Mouse (Mus musculus): ENCODE results near the gene Hmgb2. TPM values are rescaled to one million over a fixed set of nuclear protein-coding genes. Genes with fewer than 3 reads are reported as not detected.

Hmgb2 gene
- total RNA-seq (2015; ENCODE audit: low replicate concordance) (755 and 757 TPM in 2 replicates), total RNA-seq (2017; ENCODE audit: low replicate concordance) (675 and 1,030 TPM in 2 replicates)

DNA sequence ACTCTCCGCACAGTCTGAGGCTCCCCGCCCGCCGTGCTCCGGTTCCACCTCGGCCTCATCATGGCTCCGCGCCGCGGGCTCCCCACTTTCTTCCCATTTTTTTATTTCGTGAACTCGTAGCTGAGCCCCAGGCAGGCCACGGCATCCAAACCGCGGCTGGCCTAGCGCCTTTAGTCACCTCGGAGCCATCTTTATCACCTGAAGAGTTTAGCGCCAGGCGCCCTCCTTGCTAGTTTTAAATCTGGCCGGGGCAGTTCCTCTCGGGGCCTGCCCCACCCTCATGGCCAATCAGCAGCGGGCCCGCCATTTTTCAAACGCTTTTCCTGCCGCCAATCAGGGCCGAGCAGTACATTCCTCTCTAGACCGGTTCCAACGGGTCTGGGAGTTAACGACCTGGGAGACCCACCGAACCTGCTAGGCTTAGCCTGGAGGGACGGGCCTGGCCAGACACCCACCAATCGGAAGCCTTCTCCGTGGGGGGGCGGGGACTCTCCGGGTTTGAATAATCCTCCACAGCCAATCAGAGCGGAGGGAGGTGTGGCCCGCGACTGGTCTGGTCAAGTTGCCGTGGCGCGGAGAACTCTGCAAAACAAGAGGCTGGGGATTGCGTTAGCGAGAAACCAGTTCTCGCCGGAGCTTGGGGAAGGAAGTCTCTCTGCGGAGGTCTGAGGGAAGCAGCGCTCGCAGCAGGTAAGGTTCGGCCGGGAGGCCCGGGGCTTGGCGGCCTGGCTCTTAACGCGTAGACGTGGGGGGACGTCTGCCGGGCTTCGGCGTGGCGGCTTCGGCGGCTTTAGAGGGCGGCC is at the start of gene Hmgb2:
Gene Hmgb2, plus strand, starts transcription at position 592 of the 803 bp plus-strand sequence.
- ATAC-seq (replicated peaks; ENCODE audit: low FRiP score, poor library complexity, severe bottlenecking): peak; percentile 93

DNA sequence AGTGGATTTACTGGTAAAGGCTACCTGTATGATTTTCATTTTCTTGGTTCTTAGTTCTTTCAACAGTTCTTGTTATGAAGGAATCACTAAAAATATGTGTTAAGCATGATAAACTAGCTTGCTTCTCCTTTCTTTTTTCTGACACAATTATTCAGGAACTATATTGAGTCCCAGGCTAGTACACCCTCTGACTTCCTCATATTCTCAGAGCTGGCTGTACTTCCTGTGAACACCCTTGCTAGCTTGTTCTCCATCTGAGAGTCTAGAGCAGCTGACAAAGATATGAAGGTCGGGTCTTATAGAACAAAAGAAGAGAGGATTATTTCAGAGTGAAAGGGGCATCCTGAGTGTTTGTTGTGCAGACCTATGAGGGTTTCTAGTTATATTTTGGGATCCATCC is 48.9 kb upstream of the Hmgb2 start:
- ATAC-seq (replicated peaks; ENCODE audit: low FRiP score, poor library complexity, severe bottlenecking): no peak

- no peak for ATAC-seq (replicated peaks; ENCODE audit: low FRiP score, poor library complexity, severe bottlenecking)
These were observed 48.0 kb upstream of the Hmgb2 start for GRCm38 (mm10) chr8:57463757-57464156.

GRCm38 (mm10) chr8:57468624-57469023 is 43.1 kb upstream of the Hmgb2 start:
- ATAC-seq (replicated peaks; ENCODE audit: low FRiP score, poor library complexity, severe bottlenecking): no peak

DNA sequence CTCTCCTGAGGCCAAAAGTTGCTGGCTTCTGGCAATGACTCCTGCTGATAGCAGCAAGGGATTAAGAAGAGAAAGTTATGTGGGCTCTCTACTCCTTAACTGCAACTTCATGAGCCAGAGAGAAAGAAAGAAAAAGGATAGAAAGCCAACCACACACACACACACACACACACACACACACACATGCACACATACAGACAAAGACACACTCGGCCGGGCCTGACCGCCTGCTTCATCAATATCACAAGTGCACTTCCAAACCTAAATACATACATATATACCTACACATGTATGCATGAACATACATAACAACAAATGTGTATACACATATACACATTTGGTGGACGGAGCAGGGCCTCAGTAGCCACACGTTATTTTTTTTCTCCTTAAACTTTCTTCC is 40.8 kb upstream of the Hmgb2 start:
- ATAC-seq (replicated peaks; ENCODE audit: low FRiP score, poor library complexity, severe bottlenecking): no peak

DNA sequence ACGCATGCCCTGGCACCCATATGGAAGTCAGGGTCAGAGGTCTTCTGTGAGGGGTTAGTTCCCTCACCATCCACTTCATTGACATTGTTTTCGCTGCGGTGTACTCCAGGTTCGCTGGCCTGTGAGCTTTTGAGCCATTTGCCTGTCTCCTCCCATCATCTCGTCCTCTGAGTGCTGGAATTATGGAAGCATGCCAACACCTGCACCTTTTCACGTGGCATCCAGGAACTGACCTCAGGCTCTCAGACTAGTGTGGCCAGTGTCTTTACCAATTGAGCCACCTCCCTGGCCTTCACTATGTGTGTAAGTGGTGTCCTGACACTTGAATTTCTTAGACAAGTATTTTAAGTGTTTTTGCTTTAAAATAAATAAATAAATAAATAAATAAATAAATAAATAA is 38.0 kb upstream of the Hmgb2 start:
- no peak for ATAC-seq (replicated peaks; ENCODE audit: low FRiP score, poor library complexity, severe bottlenecking)

DNA sequence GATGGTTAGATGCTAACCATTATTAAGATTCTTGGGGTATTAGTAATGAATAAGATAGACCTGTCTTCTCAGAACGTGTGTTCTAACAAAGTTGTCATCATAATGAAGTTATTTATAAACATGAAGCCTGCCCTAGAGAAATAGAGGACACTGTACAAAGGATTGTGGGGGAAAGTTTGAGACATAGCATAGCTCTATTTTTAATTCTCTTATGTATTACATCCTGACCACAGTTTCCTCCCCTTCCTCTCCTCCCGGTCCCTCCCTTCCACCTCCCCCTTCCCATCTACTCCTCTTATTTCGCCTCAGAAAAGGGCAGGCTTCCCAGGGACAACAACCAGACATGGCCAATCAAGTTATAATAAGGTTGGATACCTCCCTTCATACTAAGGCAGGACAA is 33.3 kb upstream of the Hmgb2 start:
- no peak for ATAC-seq (replicated peaks; ENCODE audit: low FRiP score, poor library complexity, severe bottlenecking)

- no peak for ATAC-seq (replicated peaks; ENCODE audit: low FRiP score, poor library complexity, severe bottlenecking)
These were observed 32.0 kb upstream of the Hmgb2 start for GRCm38 (mm10) chr8:57479700-57480099.

DNA sequence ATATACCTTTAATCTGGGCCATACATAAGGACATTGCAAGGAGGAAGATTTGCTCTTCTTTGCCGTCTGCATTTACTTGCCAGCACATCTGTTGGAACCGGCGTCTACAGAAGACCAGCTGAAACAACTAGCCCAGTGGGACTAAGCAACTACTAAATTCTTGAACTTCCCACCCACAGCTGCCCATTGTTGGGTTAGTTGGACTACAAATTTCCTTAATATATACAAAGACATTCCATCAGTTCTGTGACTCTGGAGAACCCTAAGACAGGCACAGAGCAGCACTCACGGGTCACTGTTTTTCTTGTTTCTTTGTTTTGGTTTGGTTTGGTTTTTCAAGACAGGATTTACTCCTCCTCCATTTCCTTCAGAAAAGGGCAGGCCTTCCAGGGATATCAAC is 31.1 kb upstream of the Hmgb2 start:
- ATAC-seq (replicated peaks; ENCODE audit: low FRiP score, poor library complexity, severe bottlenecking): no peak

- ATAC-seq (replicated peaks; ENCODE audit: low FRiP score, poor library complexity, severe bottlenecking): peak; percentile 43
These were observed 24.9 kb upstream of the Hmgb2 start for GRCm38 (mm10) chr8:57486491-57487440.

DNA sequence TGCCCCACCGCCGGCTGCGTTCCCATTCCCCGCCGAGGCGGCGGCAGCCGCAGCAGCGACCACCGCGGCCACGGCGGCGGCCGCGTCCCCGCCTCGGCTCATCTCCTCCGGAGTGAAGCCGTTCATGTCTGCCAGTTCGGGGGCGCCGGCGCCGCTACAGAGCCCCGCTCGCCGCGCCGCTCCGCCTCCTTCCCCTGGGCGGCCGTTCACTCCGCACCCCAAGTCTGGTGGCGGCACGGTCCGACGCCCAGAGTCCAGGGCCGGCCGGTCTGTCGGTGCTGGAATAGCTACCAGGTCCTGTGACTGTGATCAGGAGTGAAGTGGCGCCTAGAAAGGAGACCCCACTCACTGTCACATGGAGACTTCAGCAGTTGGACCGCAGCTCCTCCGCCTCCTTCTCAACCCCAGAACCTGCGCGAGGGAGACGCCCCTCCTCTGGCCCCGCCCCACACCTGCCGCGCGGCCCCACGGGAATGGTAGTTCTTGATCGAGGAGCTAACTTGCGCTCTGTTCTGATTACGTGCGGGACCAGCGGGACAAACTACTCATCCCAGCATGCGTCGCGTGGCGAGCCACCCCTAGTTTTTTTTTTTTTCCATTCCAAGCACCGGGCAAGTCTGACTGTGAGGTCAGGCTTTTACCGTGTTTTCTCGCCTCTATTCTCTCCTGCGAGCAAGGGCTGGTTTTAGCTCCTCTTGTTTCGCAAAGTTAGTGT is 24.1 kb upstream of the Hmgb2 start, which contains the start of gene Sap30:
Gene Sap30, minus strand, starts transcription at position 420 of the 715 bp plus-strand sequence.
- peak; percentile 95 for ATAC-seq (replicated peaks; ENCODE audit: low FRiP score, poor library complexity, severe bottlenecking)

GRCm38 (mm10) chr8:57488312-57488765 is 23.4 kb upstream of the Hmgb2 start:
- ATAC-seq (replicated peaks; ENCODE audit: low FRiP score, poor library complexity, severe bottlenecking): peak; percentile 65

- ATAC-seq (replicated peaks; ENCODE audit: low FRiP score, poor library complexity, severe bottlenecking): no peak
These were observed 22.3 kb upstream of the Hmgb2 start for GRCm38 (mm10) chr8:57489366-57489765.

- ATAC-seq (replicated peaks; ENCODE audit: low FRiP score, poor library complexity, severe bottlenecking): no peak
These were observed 21.8 kb upstream of the Hmgb2 start for GRCm38 (mm10) chr8:57489896-57490295.

GRCm38 (mm10) chr8:57491873-57492272 is 19.8 kb upstream of the Hmgb2 start:
- ATAC-seq (replicated peaks; ENCODE audit: low FRiP score, poor library complexity, severe bottlenecking): no peak

DNA sequence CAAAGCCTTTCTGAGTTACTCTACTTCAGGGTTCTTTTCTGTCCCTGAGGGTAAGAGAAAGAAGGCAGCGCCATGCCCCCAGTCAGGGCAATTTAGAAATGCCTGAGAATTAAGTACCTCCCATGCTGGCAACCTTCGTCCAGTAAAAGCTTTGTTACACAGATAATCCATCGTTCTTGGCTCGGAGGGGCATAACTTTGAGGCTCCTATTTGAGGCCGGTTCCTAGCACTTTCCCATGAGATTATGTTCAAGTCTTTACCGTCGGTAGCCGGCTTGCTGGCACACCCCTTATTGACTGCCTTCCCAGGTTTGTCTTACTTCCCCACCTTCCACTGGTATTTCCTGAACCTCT is 13.2 kb upstream of the Hmgb2 start:
- no peak for ATAC-seq (replicated peaks; ENCODE audit: low FRiP score, poor library complexity, severe bottlenecking)

DNA sequence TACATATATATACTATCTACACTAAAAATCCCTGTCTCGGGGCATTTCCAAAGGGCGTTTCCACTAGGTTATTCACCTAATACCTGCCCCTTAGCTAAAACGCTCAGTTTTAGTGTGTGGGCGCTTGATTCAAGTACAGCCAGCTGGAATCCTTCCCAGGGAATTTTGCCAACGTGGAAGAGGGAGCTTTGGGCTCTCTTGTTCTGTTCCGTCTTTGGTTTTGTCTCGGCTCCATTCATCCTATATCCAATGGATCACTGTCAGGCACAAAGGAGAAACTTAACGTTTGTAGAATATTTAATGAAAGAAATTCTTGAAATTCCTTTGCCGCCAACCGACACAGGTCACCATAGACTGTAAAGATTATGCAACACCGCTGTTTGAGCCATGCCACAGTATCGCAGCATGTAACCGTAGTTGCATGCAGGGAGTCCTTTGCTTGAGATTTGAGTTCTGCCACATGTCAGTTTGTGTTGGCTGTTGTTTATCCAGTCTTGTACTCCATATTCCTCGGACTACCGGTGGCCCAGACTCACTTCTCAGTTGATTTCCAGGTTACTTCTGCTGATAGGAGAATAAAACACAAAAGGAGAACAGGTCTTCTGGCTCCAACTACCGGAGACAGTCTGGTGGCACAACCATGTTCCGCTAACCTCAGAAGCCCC is 12.7 kb upstream of the Hmgb2 start:
- no peak for ATAC-seq (replicated peaks; ENCODE audit: low FRiP score, poor library complexity, severe bottlenecking)

DNA sequence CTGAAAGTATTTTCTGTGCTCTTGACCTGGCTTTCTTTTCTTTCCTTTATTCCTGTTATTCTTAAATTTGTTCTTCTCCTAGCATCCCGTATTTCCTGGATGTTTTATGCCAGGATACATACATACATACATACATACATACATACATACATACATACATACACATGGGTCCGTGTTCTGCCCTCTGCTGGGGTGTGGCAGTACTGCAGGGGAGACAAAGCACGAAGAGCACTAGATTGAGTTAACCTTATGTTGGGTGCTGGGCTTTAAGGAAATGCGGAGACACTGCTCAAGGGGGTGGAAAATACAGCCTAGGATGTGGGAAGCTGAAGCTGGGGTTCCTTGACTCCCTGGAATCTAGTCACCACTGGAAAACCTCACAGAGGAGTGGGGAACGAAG is 8.1 kb upstream of the Hmgb2 start:
- peak; percentile 80 for ATAC-seq (replicated peaks; ENCODE audit: low FRiP score, poor library complexity, severe bottlenecking)

DNA sequence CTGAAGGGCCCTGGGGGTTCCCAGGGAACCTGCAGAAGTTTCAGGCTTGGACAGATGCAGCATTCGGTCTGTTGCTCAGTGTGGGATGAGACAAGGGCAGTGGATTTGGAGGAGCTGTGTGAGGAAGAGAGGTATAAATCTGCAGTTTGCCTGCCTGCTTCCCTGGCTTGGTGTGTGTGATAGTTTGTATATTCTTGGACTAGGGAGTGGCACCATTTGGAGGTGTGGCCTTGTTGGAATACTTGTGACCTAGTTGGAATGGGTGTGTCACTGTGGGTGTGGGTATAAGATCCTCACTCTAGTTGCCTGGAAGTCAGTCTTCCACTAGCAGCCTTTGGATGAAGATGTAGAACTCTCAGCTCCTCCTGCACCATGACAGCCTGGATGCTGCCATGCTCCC is 6.2 kb upstream of the Hmgb2 start:
- ATAC-seq (replicated peaks; ENCODE audit: low FRiP score, poor library complexity, severe bottlenecking): peak; percentile 50
